Mouse (Mus musculus): ENCODE results near the gene Frmd8. TPM values are rescaled to one million over a fixed set of nuclear protein-coding genes. Genes with fewer than 3 reads are reported as not detected.
A peak's percentile ranks its signal among the peaks of the same experiment; 100 is the strongest.

Frmd8 gene
- polyA plus RNA-seq, 1 experiment = 18.9 TPM

DNA sequence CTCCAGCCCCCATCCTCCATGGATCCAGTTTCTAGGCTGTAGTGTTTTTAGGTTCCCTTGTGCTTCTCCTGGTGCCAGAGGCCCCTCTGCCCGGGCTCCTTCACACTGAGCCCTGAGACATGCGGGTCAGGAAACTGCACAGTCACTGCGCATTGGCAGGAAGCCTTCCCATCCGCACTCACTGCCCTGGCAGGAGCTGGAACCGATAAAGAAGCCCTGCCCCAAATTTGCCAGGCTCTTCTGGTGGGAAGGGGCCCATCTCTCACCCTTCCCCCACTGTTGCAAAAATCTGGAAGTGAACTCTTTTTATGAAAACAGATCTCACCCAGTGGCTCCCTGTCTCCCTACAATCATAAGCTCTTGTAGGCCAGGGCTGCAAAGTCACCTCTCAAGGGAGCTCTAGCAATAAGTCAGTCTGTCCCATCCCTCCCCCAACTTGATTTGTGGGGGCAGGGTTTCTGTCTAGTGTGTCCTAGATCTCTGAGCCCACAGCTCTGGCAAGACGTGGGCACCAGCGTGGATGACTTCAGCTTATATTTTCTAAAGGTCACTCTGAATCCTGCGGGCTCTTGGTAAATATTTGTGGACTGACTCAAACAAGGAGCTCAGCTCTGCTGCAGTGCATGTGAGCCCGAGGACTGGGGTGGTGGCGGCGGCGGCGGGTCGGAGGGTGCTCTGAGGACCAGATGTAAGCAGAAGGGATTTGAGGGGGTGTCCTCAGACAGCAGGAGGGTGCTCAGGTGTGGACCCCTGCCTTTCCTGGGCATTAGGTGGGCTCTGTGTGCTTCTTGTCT is 26.8 kb downstream of the Frmd8 start:
- peak; percentile 68 for DNase-seq (ENCODE audit: low read depth)
- TF ChIP-seq POLR2A (IDR thresholded peaks at IDR 0.05; ENCODE audit: borderline replicate concordance, extremely low read depth, insufficient read depth, insufficient read length, poor library complexity, severe bottlenecking) (no peak), CTCF (IDR thresholded peaks at IDR 0.05; ENCODE audit: borderline replicate concordance, extremely low read depth, insufficient read depth, insufficient read length) (no peak)

- TF ChIP-seq POLR2A (IDR thresholded peaks at IDR 0.05; ENCODE audit: borderline replicate concordance, extremely low read depth, insufficient read depth, insufficient read length, poor library complexity, severe bottlenecking) (no peak), CTCF (IDR thresholded peaks at IDR 0.05; ENCODE audit: borderline replicate concordance, extremely low read depth, insufficient read depth, insufficient read length) (no peak)
- DNase-seq (ENCODE audit: low read depth) = no peak
These were observed 27.7 kb downstream of the Frmd8 start for GRCm38 (mm10) chr19:5847306-5847796.

DNA sequence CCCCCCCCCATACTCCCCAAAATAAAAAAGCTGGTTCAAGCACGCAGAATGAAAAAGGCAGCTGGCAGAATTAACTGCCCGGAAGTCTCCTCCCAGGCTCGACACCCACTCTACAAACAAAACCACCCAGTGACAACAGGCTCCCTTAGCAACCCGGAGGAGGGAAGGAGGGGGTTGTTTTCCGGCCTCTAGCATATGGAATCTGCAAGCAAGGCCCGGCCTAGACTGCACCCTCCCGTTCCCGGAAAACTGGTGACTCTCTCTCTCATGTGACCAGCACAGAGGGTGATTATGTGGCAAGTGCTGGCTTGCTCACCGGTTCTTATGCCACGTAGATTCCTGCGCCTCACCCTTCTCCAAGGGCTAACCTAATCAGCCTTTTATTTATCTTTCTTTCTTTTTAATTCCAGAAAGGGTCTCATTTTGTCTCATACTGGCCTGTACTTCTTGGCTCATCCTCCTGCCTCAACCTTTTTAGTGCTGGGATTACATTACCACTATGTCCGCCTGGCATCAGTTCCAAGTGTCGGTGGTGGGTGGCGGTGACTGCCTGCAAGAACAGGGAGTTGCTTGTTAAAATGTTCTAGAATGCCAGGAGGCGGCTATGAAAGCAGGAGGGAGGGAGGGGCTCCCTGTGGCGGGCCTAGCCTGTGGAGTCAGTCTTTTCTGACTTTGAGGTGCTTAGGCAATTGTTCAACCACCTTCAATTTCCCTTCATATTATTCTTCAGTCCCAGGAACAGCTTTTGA is 28.3 kb downstream of the Frmd8 start:
- TF ChIP-seq CTCF (IDR thresholded peaks at IDR 0.05; ENCODE audit: borderline replicate concordance, extremely low read depth, insufficient read depth, insufficient read length) = no peak
- no peak for TF ChIP-seq POLR2A (IDR thresholded peaks at IDR 0.05; ENCODE audit: borderline replicate concordance, extremely low read depth, insufficient read depth, insufficient read length, poor library complexity, severe bottlenecking)
- DNase-seq (ENCODE audit: low read depth) = peak; percentile 98

GRCm38 (mm10) chr19:5846154-5846553 is 28.9 kb downstream of the Frmd8 start:
- TF ChIP-seq CTCF (IDR thresholded peaks at IDR 0.05; ENCODE audit: borderline replicate concordance, extremely low read depth, insufficient read depth, insufficient read length) (no peak), POLR2A (IDR thresholded peaks at IDR 0.05; ENCODE audit: borderline replicate concordance, extremely low read depth, insufficient read depth, insufficient read length, poor library complexity, severe bottlenecking) (no peak)
- DNase-seq (ENCODE audit: low read depth) = no peak

DNA sequence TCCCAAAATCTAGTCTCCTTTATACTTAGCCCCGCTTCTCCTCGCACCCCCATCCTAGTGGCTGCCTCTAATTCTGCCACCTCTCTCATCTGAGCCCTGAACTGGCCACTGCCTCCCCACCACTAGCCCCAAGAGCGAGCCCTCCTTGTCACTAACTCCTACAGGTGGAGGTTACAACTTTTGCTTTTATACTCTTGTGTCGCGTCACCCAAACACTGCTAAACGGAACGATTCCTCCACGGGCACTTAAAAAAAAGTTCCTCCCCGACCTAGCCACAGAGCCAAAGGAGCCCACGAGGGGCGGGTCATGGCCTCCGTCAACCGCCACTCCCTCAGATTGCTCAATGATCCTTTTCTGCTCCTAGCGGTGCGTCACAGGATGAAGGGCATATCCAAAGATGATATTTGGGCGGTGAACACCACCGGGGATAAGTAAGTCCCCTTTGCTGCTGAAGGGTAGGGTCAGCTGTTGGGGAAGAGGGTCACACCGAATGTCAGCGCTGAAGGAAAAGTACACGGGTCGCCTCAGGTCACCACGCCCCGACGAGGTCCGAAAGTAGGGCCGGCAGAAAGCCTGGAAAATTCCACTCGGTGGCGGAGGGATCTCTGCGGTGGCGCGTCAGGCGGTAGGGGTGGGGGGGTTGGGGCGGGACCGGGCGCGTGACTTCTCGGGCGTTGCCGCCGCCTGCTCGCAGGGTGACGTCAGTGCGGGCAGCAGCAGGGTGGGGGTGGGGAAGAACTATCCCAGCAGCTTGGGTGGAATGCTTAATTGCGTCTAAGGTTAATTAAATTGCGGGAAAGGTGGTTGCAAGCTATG is 29.5 kb downstream of the Frmd8 start:
- TF ChIP-seq CTCF (IDR thresholded peaks at IDR 0.05; ENCODE audit: borderline replicate concordance, extremely low read depth, insufficient read depth, insufficient read length) (peak; percentile 31; the same call in 1 of the 2 replicates), POLR2A (IDR thresholded peaks at IDR 0.05; ENCODE audit: borderline replicate concordance, extremely low read depth, insufficient read depth, insufficient read length, poor library complexity, severe bottlenecking) (0 out of 2 replicates have a peak, but pooled peaks have one; percentile 3)
- peak; percentile 98 for DNase-seq (ENCODE audit: low read depth)

DNA sequence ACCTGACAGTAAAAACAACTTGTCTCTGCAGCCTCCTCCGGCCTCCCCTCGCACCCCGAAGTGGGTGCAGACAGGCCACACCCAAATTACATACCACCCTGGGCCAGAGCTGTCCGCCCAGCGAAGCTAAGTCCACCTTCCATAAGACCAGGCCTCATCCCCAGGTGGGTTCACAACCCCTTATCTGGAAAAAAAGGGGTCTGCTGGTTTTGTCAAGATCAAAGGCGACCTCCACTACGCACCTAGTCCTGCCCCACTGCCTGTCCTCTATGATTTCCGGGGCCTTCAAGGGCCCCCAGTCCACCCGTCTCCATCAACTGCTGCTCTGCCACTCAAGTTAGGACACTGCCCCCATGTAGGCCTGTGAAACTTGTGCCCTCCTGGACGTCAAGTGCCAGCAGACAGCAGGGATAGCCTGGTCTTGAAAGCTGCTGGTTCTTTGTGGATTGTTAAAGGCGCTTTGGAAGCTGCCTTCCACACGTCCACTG is 30.2 kb downstream of the Frmd8 start:
- no peak for DNase-seq (ENCODE audit: low read depth)
- no peak for TF ChIP-seq POLR2A (IDR thresholded peaks at IDR 0.05; ENCODE audit: borderline replicate concordance, extremely low read depth, insufficient read depth, insufficient read length, poor library complexity, severe bottlenecking)
- TF ChIP-seq CTCF (IDR thresholded peaks at IDR 0.05; ENCODE audit: borderline replicate concordance, extremely low read depth, insufficient read depth, insufficient read length) = no peak

- TF ChIP-seq POLR2A (IDR thresholded peaks at IDR 0.05; ENCODE audit: borderline replicate concordance, extremely low read depth, insufficient read depth, insufficient read length, poor library complexity, severe bottlenecking) (no peak), CTCF (IDR thresholded peaks at IDR 0.05; ENCODE audit: borderline replicate concordance, extremely low read depth, insufficient read depth, insufficient read length) (no peak)
- no peak for DNase-seq (ENCODE audit: low read depth)
These were observed 31.0 kb downstream of the Frmd8 start for GRCm38 (mm10) chr19:5843781-5844691.

DNA sequence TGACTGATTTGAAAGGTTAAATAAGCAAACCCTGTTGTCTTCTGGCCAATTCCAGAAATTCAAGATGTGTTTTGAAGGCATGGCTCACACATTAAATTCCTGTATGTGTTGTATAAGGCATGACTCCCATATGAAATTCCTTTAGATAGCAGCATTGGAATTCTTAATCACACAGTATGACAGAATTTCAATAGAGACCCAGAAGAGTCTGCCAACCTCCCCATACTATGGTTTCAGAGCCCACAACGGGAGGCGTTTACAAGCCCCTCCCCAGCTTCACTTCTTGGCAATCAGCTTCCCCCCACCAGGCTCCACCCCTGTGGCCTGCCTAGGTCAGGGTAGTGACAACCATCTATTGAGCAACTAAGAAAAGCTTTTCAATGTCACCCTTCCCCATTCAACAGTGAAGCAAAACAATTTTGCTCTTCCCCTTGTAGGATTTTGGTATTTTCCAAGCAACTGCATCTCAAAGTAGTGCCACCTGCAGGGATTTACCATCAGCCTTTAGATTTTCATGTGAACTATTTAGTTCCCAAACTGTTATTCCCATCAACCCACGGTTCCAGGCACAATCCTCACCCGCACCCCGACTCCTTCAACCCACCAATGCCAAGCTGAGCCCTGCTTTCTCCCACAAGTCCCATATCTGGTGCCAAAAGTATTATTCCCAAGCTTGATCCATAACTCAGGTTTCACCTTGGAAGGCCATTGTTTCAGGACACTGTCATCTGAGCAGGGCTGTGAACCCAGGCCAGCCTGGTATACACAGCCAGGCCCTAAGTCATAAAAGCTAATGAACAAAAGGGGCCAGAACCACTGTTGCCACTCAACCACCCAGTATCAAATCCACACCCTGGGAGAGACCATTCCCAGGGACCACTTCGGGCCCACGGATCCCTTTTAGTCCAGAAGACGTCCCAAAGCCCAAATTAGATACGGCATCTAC is 32.0 kb downstream of the Frmd8 start:
- no peak for TF ChIP-seq CTCF (IDR thresholded peaks at IDR 0.05; ENCODE audit: borderline replicate concordance, extremely low read depth, insufficient read depth, insufficient read length)
- TF ChIP-seq POLR2A (IDR thresholded peaks at IDR 0.05; ENCODE audit: borderline replicate concordance, extremely low read depth, insufficient read depth, insufficient read length, poor library complexity, severe bottlenecking) = no peak
- DNase-seq (ENCODE audit: low read depth) = peak; percentile 75
